ENCODE assay signal across 12 mouse cellular contexts in the genomic region with DNA sequence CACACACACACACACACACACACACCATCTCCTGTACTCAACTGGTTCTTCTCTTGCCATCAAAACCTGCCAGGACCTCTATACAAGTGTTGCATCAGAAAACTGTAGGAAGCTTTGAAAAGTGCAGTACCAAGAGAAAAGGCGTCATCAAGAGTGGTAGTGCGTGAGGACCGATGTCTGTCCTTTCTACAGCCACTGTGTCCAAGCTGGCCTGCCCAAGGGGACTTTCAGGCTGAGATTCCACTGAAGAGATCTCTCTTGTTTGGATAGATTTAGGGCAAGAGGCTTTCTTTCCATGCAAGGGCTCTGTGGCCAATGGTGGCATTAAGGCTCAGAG. TPM values are rescaled to one million over a fixed set of nuclear protein-coding genes. Genes with fewer than 3 reads are reported as not detected.
"Had no signal": no experiment of that assay in that cellular context is flagged by ENCODE, and none has a peak within 500 bp of the region (broad histone marks: within the 10 kb centered on the region; RNA-seq: fewer than 3 reads in every experiment).

No protein-coding gene starts in this region.

- H3K4me3 ChIP-seq: liver, embryonic 13.5 days had no signal

- DNase-seq: kidney, adult 2 months; kidney, postnatal 36 days; left cerebral cortex, postnatal 4 days; liver, embryonic 13.5 days; lung, adult 2 months; lung, postnatal 14 days; lung, postnatal 4 days; thymus, adult 18-20 months; thymus, postnatal 36 days had no signal

- H3K9ac ChIP-seq: liver, embryonic 13.5 days had no signal

- H3K36me3 ChIP-seq: liver, embryonic 13.5 days; midbrain, embryonic 13.5 days had no signal

- H3K9me3 ChIP-seq: liver, embryonic 13.5 days; midbrain, embryonic 13.5 days had no signal

- H3K27ac ChIP-seq: liver, embryonic 13.5 days; midbrain, embryonic 13.5 days had no signal

- H3K4me2 ChIP-seq: liver, embryonic 13.5 days had no signal

RNA-seq across cellular contexts. Expression of gene Ngfr, which starts 58.6 kb away (rescaled TPM):
- total RNA-seq: megakaryocyte progenitor cell, adult 5-6 weeks; megakaryocyte-erythroid progenitor cell, adult 5-6 weeks had no signal
